Mouse (Mus musculus): ENCODE measurements around the gene Btbd18. TPM values are rescaled to one million over a fixed set of nuclear protein-coding genes. Genes with fewer than 3 reads are reported as not detected.

The Btbd18 gene
- total and polyA plus RNA-seq, 3 experiments, result 0.04 to 0.24 TPM; not detected in 1

DNA sequence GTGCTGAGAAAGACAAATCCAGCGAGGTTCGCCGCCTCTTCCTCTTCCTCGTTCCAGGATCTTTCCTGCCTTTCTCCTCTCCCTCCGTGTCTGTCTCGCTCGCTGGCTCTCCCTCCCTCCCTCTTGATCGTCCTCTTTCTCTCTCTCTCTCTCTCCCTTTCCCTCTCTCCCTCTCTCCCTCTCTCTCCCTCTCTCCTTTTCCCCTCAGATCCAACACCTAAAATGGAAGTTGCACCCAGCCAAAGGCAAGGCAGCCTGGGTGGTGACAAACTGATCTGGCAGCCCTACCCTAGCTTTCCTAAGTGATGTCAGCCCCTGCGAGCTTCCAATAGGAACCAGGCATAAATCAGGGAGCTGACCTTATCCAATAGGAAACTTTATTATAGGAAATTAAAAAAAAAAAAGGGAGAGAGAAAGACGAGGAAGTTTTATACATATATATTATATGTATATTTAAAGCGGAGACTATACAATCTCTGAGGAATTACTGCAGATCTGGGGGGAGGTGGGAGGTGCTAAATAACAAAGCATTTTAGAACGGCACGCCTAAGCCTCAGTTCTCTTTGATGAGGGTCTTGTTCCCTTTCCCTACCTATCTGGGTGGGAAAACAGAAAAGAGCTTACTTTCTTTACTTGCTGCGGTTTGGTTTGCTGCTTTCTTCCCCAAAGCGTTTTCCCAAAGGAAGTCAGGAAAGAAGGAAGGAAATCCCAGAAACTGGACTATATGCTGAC is 8.2 kb upstream of the Btbd18 start, which contains the start of gene Ctnnd1:
Ctnnd1 (minus strand) TSS at position 302 of the 732 bp plus-strand sequence.
- H3K4me1 ChIP-seq (ENCODE audit: control insufficient read depth in 1 of 2, insufficient read depth in 2 of 2), result no peaks in the 10 kb centered on the region
- H3K27ac ChIP-seq (ENCODE audit: insufficient read depth, low read depth), result no peak within 1 kb of the TSS
- no peak for TF ChIP-seq HCFC1 (IDR thresholded peaks at IDR 0.05; ENCODE audit: low read depth, low read length)
- peak; percentile 79 for TF ChIP-seq ZNF384 (IDR thresholded peaks at IDR 0.05; ENCODE audit: low read depth, low read length)
- H3K9ac ChIP-seq (ENCODE audit: insufficient read depth, low read depth), result peak within 1 kb of the TSS; percentile 56
- dilution Hi-C loops (cut with MboI; ENCODE audit: extremely low pct_ligation_motif_present, extremely low pct_unique_long_range_greater_than_20kb, low sequenced_read_pairs) (no loop called here), in situ Hi-C loops (cut with MboI; ENCODE audit: low pct_ligation_motif_present, low pct_unique_long_range_greater_than_20kb, low sequenced_read_pairs) (loop anchor here (5.0 to 25.0 kb wide), 2 partner anchors 33 to 188 kb away; no protein-coding TSS in a partner anchor)
- DNase-seq (ENCODE audit: extremely low read depth), result no peak
- no peaks in the 10 kb centered on the region for H3K27me3 ChIP-seq (replicated peaks)
- H3K36me3 ChIP-seq (replicated peaks in 1 of 2; ENCODE audit: control insufficient read depth in 1 of 2, insufficient read depth in 1 of 2, low read length in 1 of 2), result no peaks in the 10 kb centered on the region
- peak within 1 kb of the TSS; percentile 16; the same call in 1 of the 2 replicates for H3K4me2 ChIP-seq (ENCODE audit: insufficient read depth, low read depth, poor library complexity, severe bottlenecking)
- peak within 1 kb of the TSS in 2 of 3 experiments; percentile 48 to 57 for H3K4me3 ChIP-seq (replicated peaks in 1 of 3; ENCODE audit: low read depth in 2 of 3, low read length in 2 of 3, poor library complexity in 1 of 3)
- peaks cover 2% of the 10 kb centered on the region; the same call in 1 of the 2 replicates for H3K79me2 ChIP-seq (replicated peaks; ENCODE audit: control insufficient read depth, extremely low read depth, insufficient read depth, poor library complexity, severe bottlenecking)
- no peaks in the 10 kb centered on the region for H3K9me3 ChIP-seq (replicated peaks; ENCODE audit: low read length)

DNA sequence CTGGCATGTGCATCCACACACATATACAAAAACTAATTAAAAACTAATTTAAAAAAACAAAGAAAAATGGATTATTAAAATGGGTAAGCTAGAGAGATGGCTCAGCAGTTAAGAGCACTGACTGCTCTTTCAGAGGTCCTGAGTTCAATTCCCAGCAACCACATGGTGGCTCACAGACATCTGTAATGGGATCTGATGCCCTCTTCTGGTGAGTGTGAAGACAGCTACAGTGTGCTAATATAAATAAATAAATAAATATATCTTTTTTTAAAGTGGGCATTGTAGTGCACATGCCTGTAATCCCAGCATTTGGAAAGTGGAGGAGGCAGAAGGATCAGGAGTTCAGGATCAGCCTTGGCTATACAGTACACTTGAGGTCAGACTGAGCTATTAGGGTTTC is 5.5 kb upstream of the Btbd18 start:
- Histone ChIP-seq H3K9me3 (replicated peaks; ENCODE audit: low read length) (no peaks in the 10 kb centered on the region), H3K27ac (ENCODE audit: insufficient read depth, low read depth) (no peak overlapping the region), H3K4me3 (replicated peaks in 1 of 3; ENCODE audit: low read depth in 2 of 3, low read length in 2 of 3, poor library complexity in 1 of 3) (no peak overlapping the region), H3K36me3 (replicated peaks in 1 of 2; ENCODE audit: control insufficient read depth in 1 of 2, insufficient read depth in 1 of 2, low read length in 1 of 2) (no peaks in the 10 kb centered on the region), H3K4me1 (ENCODE audit: control insufficient read depth in 1 of 2, insufficient read depth in 2 of 2) (peaks cover 0 to 9% of the 10 kb centered on the region in 2 experiments; a peak in 2 of 4 replicates), H3K9ac (ENCODE audit: insufficient read depth, low read depth) (no peak overlapping the region), H3K4me2 (ENCODE audit: insufficient read depth, low read depth, poor library complexity, severe bottlenecking) (no peak overlapping the region), H3K79me2 (replicated peaks; ENCODE audit: control insufficient read depth, extremely low read depth, insufficient read depth, poor library complexity, severe bottlenecking) (no peaks in the 10 kb centered on the region; the same call in 1 of the 2 replicates), H3K27me3 (replicated peaks) (no peaks in the 10 kb centered on the region)
- in situ Hi-C loops (cut with MboI; ENCODE audit: low pct_ligation_motif_present, low pct_unique_long_range_greater_than_20kb, low sequenced_read_pairs) (loop anchor here (5.0 to 25.0 kb wide), 2 partner anchors 36 to 191 kb away; no protein-coding TSS in a partner anchor), dilution Hi-C loops (cut with MboI; ENCODE audit: extremely low pct_ligation_motif_present, extremely low pct_unique_long_range_greater_than_20kb, low sequenced_read_pairs) (no loop called here)
- DNase-seq (ENCODE audit: extremely low read depth), result no peak
- TF ChIP-seq RAD21 (IDR thresholded peaks at IDR 0.05; ENCODE audit: low read depth, low read length), result peak; percentile 1; the same call in 1 of the 2 replicates
- no peak for TF ChIP-seq MXI1 (IDR thresholded peaks at IDR 0.05; ENCODE audit: low read depth, low read length)
- TF ChIP-seq MYC (IDR thresholded peaks at IDR 0.05; ENCODE audit: low read depth, low read length), result peak; percentile 52; the same call in 1 of the 2 replicates
- TF ChIP-seq CTCF (conservative IDR thresholded peaks at IDR 0.05 in 1 of 2, IDR thresholded peaks at IDR 0.05 in 1 of 2; ENCODE audit: low read depth in 2 of 2, low read length in 2 of 2), result peak in 1 of 2 experiments; percentile 51; a peak in 2 of 4 replicates
- TF ChIP-seq SMC3 (IDR thresholded peaks at IDR 0.05; ENCODE audit: low read depth, low read length), result no peak
- TF ChIP-seq ETS1 (conservative IDR thresholded peaks at IDR 0.05; ENCODE audit: low read depth, low read length), result no peak

DNA sequence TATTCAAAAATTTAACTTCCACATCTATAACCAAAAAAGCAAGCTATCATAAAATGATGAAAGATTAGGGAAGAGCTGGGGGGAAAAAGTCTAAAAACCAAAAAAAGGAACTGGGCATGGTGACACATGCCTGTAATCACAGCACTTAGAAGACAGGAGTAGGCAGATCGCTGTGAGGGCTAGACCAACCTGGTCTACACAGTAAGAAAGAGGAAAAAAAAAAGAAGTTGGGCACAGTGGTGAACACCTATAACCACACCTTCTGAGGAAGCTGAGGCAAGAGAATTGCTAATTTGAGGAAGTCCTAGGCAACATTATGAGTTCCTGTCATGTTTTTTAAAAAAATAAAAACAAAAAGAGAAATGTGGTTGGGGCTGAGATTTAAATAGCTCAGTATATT is 3.0 kb upstream of the Btbd18 start:
- dilution Hi-C loops (cut with MboI; ENCODE audit: extremely low pct_ligation_motif_present, extremely low pct_unique_long_range_greater_than_20kb, low sequenced_read_pairs), result no loop called here
- peak; percentile 60 for DNase-seq (ENCODE audit: extremely low read depth)

More for the DNA sequence above, 3.0 kb upstream of the Btbd18 start:
- H3K9ac ChIP-seq (ENCODE audit: insufficient read depth, low read depth), result no peak overlapping the region
- TF ChIP-seq USF1 (IDR thresholded peaks at IDR 0.05; ENCODE audit: low read depth, low read length) (no peak), POLR2A (IDR thresholded peaks at IDR 0.05; ENCODE audit: low read depth, low read length) (no peak), MYC (IDR thresholded peaks at IDR 0.05; ENCODE audit: low read depth, low read length) (0 out of 2 replicates have a peak, but pooled peaks have one; percentile 25), TBP (conservative IDR thresholded peaks at IDR 0.05; ENCODE audit: low read depth, low read length) (no peak), ZNF384 (IDR thresholded peaks at IDR 0.05; ENCODE audit: low read depth, low read length) (peak; percentile 87), RCOR1 (conservative IDR thresholded peaks at IDR 0.05; ENCODE audit: low read depth, low read length) (no peak), IRF4 (IDR thresholded peaks at IDR 0.05; ENCODE audit: low read depth, low read length) (peak; percentile 75), EP300 (IDR thresholded peaks at IDR 0.05; ENCODE audit: low read length) (peak; percentile 70), JUND (conservative IDR thresholded peaks at IDR 0.05; ENCODE audit: low read depth, low read length) (peak; percentile 22; the same call in 1 of the 2 replicates), MAZ (IDR thresholded peaks at IDR 0.05; ENCODE audit: low read depth, low read length) (no peak), NRF1 (IDR thresholded peaks at IDR 0.05; ENCODE audit: low read depth, low read length) (no peak), PAX5 (IDR thresholded peaks at IDR 0.05; ENCODE audit: low read length) (no peak), GABPA (IDR thresholded peaks at IDR 0.05; ENCODE audit: insufficient replicate concordance, low read depth, low read length) (no peak), ZKSCAN1 (IDR thresholded peaks at IDR 0.05; ENCODE audit: borderline replicate concordance, low read depth, low read length) (no peak), MXI1 (IDR thresholded peaks at IDR 0.05; ENCODE audit: low read depth, low read length) (no peak), ELF1 (IDR thresholded peaks at IDR 0.05; ENCODE audit: low read depth, low read length) (0 out of 2 replicates have a peak, but pooled peaks have one; percentile 13)
- no peak overlapping the region for H3K4me2 ChIP-seq (ENCODE audit: insufficient read depth, low read depth, poor library complexity, severe bottlenecking)
- in situ Hi-C loops (cut with MboI; ENCODE audit: low pct_ligation_motif_present, low pct_unique_long_range_greater_than_20kb, low sequenced_read_pairs), result loop anchor here (25.0 kb wide), 1 partner anchor 194 kb away; no protein-coding TSS in a partner anchor
- no peaks in the 10 kb centered on the region for H3K79me2 ChIP-seq (replicated peaks; ENCODE audit: control insufficient read depth, extremely low read depth, insufficient read depth, poor library complexity, severe bottlenecking)
- H3K4me1 ChIP-seq (ENCODE audit: control insufficient read depth in 1 of 2, insufficient read depth in 2 of 2), result peaks cover 3 to 14% of the 10 kb centered on the region in 2 experiments; a peak in 3 of 4 replicates
- no peak overlapping the region for H3K27ac ChIP-seq (ENCODE audit: insufficient read depth, low read depth)
- H3K36me3 ChIP-seq (replicated peaks in 1 of 2; ENCODE audit: control insufficient read depth in 1 of 2, insufficient read depth in 1 of 2, low read length in 1 of 2), result no peaks in the 10 kb centered on the region
- H3K9me3 ChIP-seq (replicated peaks; ENCODE audit: low read length), result peaks cover 2% of the 10 kb centered on the region
- H3K4me3 ChIP-seq (replicated peaks in 1 of 3; ENCODE audit: low read depth in 2 of 3, low read length in 2 of 3, poor library complexity in 1 of 3), result no peak overlapping the region
- H3K27me3 ChIP-seq (replicated peaks), result no peaks in the 10 kb centered on the region

All from CH12.LX (cell line).